Mouse (Mus musculus): ENCODE data around the gene Rab30. TPM values are rescaled to one million over a fixed set of nuclear protein-coding genes. Genes with fewer than 3 reads are reported as not detected.

The Rab30 gene
- total RNA-seq, 2 experiments from 2014 or later = 0.28 to 0.46 TPM

- no peak for ATAC-seq (replicated peaks; ENCODE audit: low FRiP score, low TSS enrichment, poor library complexity, severe bottlenecking)
Observed at GRCm38 (mm10) chr7:92782511-92782910, 41.1 kb downstream of the Rab30 start.

- no peak for ATAC-seq (replicated peaks; ENCODE audit: low FRiP score, low TSS enrichment, poor library complexity, severe bottlenecking)
Observed at GRCm38 (mm10) chr7:92783166-92783806, 41.9 kb downstream of the Rab30 start.

GRCm38 (mm10) chr7:92783914-92784313 is 42.5 kb downstream of the Rab30 start:
- ATAC-seq (replicated peaks; ENCODE audit: low FRiP score, low TSS enrichment, poor library complexity, severe bottlenecking) = no peak

DNA sequence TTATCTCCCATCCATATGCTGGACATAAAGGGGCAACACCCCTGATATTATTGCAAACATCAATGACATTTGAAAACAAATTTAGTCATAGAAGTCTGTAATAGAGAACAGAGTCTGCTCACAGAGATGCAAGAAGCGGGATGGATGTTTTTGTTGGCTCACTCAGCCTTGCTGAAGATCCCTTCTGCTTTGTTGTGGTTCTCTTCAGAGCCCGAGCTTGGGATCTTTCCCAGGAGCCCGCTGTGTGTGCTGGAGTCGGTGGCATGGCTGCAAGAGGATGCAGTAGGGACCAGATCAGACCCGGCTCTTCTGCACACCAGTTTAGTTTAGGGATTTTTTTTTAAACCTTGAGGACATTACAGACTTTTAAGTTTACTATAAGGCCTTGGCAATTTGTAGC is 54.3 kb downstream of the Rab30 start:
- ATAC-seq (replicated peaks; ENCODE audit: low FRiP score, low TSS enrichment, poor library complexity, severe bottlenecking) = no peak

GRCm38 (mm10) chr7:92796813-92797212 is 55.4 kb downstream of the Rab30 start:
- ATAC-seq (replicated peaks; ENCODE audit: low FRiP score, low TSS enrichment, poor library complexity, severe bottlenecking) = no peak

DNA sequence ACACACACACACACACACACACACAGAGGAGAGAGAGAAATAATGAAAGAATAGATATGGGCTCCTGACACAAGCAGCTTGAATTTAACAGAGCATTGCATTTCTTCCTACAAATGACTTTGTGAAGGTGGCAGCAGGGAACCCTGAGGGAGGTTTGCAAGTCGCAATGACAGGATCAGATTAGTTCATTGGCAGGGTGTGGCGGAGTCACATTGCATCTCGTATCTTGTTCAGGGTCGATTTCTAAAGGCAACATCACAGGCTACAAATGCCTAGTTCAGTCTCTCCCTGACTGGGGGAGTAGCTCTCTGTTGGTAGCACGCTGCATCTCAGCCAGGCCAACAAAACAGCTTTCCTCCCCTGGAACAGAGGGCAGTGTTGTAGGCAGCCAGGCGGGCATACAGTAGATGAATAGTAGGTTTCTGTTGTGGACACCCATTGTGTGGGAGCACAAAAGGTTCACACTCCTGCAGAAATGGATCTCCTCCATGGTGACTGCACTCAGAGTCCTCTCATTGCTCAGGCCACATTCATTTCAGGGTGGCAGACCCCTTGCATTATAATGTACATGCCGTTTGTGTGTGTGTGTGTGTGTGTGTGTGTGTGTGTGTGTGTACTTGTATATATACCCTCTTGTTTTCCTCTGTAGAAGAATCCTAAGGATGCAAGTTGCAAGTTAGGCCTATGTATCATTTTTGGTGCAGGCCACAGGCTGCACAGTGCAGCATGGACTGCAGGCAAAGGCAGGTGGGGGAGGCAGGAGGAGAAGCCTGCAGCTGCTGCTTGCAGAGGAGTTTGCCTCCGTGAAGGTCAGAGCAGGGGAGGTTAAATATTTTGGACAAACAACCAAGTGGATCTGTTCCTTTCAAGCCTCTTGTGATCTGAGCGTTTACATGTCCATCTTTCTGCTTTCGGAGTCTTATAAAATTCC is 58.5 kb downstream of the Rab30 start:
- ATAC-seq (replicated peaks; ENCODE audit: low FRiP score, low TSS enrichment, poor library complexity, severe bottlenecking) = no peak

GRCm38 (mm10) chr7:92802158-92802557 is 60.8 kb downstream of the Rab30 start:
- ATAC-seq (replicated peaks; ENCODE audit: low FRiP score, low TSS enrichment, poor library complexity, severe bottlenecking) = no peak

- ATAC-seq (replicated peaks; ENCODE audit: low FRiP score, low TSS enrichment, poor library complexity, severe bottlenecking) = no peak
Observed at GRCm38 (mm10) chr7:92803191-92803590, 61.8 kb downstream of the Rab30 start.

DNA sequence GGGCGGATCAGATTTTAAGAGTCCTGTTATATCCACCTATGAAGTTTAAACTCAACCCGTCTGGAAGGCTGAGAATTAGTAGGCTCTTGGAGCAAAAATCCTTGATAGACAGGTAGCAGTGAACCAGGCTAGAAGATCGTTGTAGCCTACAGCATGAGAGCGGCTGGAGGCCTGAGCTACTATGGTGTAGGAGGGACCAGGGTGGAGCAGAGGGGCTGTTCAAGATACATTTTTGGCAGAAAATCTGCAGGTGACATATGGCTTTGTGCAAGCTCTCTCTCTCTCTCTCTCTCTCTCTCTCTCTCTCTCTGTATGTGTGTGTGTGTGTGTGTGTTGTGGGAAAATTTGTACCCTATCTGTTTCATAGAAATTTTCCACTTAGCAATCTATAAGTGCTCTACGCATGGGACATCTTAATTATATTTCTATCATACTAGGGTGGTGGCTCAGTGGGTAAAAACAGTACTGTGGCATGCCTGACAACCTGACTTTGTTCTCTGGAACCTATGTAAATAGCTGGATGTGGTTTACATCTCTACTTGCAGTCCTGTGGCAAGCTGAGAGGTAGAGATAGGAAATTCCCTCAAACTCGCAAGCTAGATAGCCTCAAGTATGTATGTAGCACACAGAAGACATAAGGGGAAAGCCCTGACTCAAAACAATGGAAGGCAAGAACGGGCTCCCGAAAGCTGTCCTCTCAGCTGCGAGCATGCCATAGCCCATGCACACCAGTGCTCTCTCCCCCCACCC is 63.7 kb downstream of the Rab30 start:
- ATAC-seq (replicated peaks; ENCODE audit: low FRiP score, low TSS enrichment, poor library complexity, severe bottlenecking) = no peak

GRCm38 (mm10) chr7:92806512-92807188 is 65.2 kb downstream of the Rab30 start:
- ATAC-seq (replicated peaks; ENCODE audit: low FRiP score, low TSS enrichment, poor library complexity, severe bottlenecking) = no peak

GRCm38 (mm10) chr7:92807482-92807881 is 66.1 kb downstream of the Rab30 start:
- ATAC-seq (replicated peaks; ENCODE audit: low FRiP score, low TSS enrichment, poor library complexity, severe bottlenecking) = no peak

DNA sequence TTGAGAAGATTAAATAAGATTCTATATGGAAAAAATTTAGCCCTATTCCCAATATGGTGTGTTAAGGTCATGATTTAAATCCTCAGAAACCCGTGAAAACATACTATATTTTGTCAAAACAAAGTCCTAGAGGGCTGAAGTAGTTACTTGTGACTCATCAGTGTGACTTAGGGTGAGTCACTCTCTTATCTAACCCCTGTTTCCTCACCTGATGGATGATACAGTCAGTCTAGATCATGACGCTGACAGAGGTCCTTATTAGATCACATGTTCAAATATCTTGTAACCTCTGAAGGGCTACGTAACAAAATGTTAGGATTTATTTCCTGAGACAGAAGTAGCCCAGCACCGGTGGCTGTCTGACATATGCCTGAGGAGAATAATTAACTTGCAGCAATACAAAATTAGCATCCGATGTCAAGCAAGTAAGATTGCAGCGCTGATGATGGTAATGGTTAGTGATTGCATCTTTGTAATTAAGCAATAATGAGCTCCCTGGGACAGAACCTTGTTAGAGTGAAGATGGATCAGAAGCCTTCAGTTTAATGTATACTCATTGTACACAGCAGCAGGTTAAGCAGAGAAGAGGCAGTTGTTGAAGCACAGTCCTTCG is 70.4 kb downstream of the Rab30 start:
- ATAC-seq (replicated peaks; ENCODE audit: low FRiP score, low TSS enrichment, poor library complexity, severe bottlenecking) = no peak

GRCm38 (mm10) chr7:92817242-92817641 is 75.8 kb downstream of the Rab30 start:
- no peak for ATAC-seq (replicated peaks; ENCODE audit: low FRiP score, low TSS enrichment, poor library complexity, severe bottlenecking)

DNA sequence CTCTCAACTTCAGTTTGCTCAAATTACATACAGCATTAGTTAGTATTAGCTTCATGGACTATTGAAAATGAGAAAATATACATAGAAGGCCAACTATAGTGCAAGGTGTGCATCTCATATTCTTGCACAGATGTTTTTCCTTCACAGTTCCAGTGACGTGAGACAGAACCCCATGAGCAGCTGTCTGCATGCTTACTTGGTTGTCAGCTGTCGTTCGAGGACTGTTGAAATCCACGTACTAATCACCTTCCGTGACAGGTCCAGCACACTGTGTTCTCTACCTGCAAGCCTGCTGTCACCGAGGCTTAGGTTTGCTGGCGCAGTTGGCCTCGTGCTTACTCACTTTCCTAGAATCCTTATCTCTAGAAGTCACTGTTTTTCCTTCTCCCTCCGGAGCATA is 76.5 kb downstream of the Rab30 start:
- ATAC-seq (replicated peaks; ENCODE audit: low FRiP score, low TSS enrichment, poor library complexity, severe bottlenecking) = no peak

- no peak for ATAC-seq (replicated peaks; ENCODE audit: low FRiP score, low TSS enrichment, poor library complexity, severe bottlenecking)
Observed at GRCm38 (mm10) chr7:92819656-92820055, 78.3 kb downstream of the Rab30 start.

DNA sequence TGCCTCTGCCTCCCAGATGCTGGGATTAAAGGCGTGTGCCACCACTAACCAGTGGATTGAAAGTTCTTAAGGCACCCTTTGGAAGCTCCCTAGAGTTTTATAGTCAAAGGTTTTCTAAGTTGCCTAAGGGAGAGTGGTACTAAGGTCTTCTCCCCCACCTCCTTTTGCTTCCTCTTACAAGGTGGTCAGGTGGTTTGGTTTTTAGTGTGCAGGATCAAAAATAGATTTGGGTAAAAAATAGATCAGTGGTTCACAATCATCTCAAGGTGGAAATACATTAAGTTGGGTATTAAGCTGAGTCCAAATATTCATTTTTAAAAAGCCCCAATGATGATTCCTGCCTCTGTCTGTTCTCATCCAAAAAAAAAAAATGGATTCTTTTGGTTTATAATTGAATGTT is 79.0 kb downstream of the Rab30 start:
- ATAC-seq (replicated peaks; ENCODE audit: low FRiP score, low TSS enrichment, poor library complexity, severe bottlenecking) = no peak

DNA sequence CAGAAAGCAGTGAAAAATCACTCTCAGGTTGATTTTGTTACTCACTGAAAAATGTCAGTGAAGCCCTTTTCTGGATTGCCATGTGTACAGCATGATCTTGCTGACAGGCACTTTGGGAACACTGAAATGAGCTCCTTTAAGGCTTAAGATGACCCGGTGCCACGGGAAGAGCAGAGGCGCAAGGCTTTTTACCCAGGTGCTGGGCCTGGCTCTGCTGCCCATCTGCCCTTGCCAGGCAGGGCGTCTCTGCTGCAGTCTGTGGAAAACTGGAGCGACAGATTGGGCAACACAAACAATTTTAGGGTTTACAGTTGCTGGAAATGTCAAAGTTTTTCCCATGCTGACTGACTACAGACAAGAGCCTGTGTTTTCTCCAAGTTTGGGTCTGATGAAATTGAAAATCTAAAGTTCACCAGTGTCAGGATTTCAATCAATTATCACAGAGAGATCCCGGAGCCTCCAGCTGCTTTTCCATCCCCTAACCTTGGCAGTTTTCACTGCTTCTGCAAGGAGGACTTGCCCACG is 79.6 kb downstream of the Rab30 start:
- ATAC-seq (replicated peaks; ENCODE audit: low FRiP score, low TSS enrichment, poor library complexity, severe bottlenecking) = no peak

- ATAC-seq (replicated peaks; ENCODE audit: low FRiP score, low TSS enrichment, poor library complexity, severe bottlenecking) = no peak
Observed at GRCm38 (mm10) chr7:92821871-92822270, 80.5 kb downstream of the Rab30 start.

All from megakaryocyte-erythroid progenitor cell, adult 5-6 weeks (primary cell).